In the genomic region with DNA sequence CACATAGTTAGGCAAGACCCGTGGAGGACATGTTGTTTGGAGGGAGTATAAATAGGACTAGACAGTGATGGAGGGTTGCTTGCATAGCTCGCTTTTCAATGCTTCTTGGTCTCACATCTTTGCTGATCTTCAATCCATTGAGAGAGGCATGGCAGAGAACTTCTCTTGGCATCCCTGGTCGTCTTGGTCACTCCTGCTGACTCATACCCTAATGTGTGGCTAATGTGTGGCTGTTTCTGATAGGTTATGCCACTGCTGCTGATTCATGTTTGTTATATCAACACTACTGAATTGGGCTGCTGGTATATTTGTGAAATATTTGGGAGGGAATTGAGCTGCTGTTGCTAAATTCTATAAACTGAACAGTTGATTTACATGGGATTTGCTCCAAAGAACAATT, we compare ENCODE assay signal across 9 mouse cellular contexts.
"Had no signal": no experiment of that assay in that cellular context is flagged by ENCODE, and none has a peak within 500 bp of the region (broad histone marks: within the 10 kb centered on the region; RNA-seq: fewer than 3 reads in every experiment).

No protein-coding gene starts in this region.

- DNase-seq: kidney, adult 9 months; kidney, postnatal 14 days; kidney, postnatal 4 days; liver, embryonic 13.5 days; lung, adult 2 months; lung, postnatal 14 days; lung, postnatal 4 days; midbrain, embryonic 14.5 days; thymus, postnatal 25 days had no signal
